Mouse (Mus musculus): ENCODE measurements around the gene Pdzk1. TPM values are rescaled to one million over a fixed set of nuclear protein-coding genes. Genes with fewer than 3 reads are reported as not detected.
A peak's percentile ranks its signal among the peaks of the same experiment; 100 is the strongest.

Gene Pdzk1
- polyA plus RNA-seq, 1 experiment from 2014 or later = not detected

- no peak overlapping the region for H3K27ac ChIP-seq (ENCODE audit: low read length)
- H3K36me3 ChIP-seq (ENCODE audit: control insufficient read depth, insufficient read depth, low read length) = no peaks in the 10 kb centered on the region
- no peak overlapping the region for H3K4me2 ChIP-seq (replicated peaks; ENCODE audit: low read depth, low read length)
- no peak overlapping the region for H3K4me3 ChIP-seq (ENCODE audit: low read depth, low read length)
- H3K4me1 ChIP-seq (ENCODE audit: control insufficient read depth, insufficient read depth, low read length) = peaks cover 3% of the 10 kb centered on the region; the same call in 1 of the 2 replicates
- no peaks in the 10 kb centered on the region for H3K27me3 ChIP-seq (ENCODE audit: control insufficient read depth, insufficient read depth, low read length)
- 33% methylated on average over 20 of the region's 20 CpGs for WGBS
- ATAC-seq (ENCODE audit: insufficient number of reproducible peaks, insufficient read depth, low FRiP score, low read depth) = 0 out of 2 replicates have a peak, but pooled peaks have one; percentile 33
- no peaks in the 10 kb centered on the region for H3K9me3 ChIP-seq (ENCODE audit: control insufficient read depth, low read depth, low read length)
- no peak overlapping the region for H3K9ac ChIP-seq (replicated peaks; ENCODE audit: low read depth, low read length)
Observed at GRCm38 (mm10) chr3:96812395-96813091, 16.5 kb upstream of the Pdzk1 start.

DNA sequence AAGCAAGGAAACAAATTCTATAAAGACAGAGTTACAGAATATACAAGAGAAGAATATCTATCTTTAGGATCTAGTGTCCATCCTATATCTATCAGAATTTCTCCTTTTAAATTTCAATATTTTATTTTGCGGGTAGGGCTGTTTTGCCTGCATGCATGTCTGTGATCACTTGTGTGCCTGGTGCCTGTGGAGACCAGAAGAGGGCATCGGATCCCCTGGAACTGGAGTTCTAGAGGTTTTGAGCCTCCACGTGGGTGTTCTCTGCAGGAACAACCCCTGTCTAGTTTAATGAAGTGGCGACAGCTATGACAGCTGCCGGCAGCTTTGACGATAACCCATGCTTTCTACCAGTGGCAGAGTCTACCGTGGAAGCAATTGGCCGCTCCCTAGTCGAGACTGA lies 16.0 kb upstream of the Pdzk1 start:
- H3K4me2 ChIP-seq (replicated peaks; ENCODE audit: low read depth, low read length) = no peak overlapping the region
- H3K27me3 ChIP-seq (ENCODE audit: control insufficient read depth, insufficient read depth, low read length) = no peaks in the 10 kb centered on the region
- H3K9ac ChIP-seq (replicated peaks; ENCODE audit: low read depth, low read length) = no peak overlapping the region
- no peaks in the 10 kb centered on the region for H3K9me3 ChIP-seq (ENCODE audit: control insufficient read depth, low read depth, low read length)
- no peak overlapping the region for H3K27ac ChIP-seq (ENCODE audit: low read length)
- no peak for ATAC-seq (ENCODE audit: insufficient number of reproducible peaks, insufficient read depth, low FRiP score, low read depth)
- H3K4me1 ChIP-seq (ENCODE audit: control insufficient read depth, insufficient read depth, low read length) = peaks cover 3% of the 10 kb centered on the region; the same call in 1 of the 2 replicates
- no peak overlapping the region for H3K4me3 ChIP-seq (ENCODE audit: low read depth, low read length)
- no peaks in the 10 kb centered on the region for H3K36me3 ChIP-seq (ENCODE audit: control insufficient read depth, insufficient read depth, low read length)
- 12% methylated on average over 9 of the region's 9 CpGs for WGBS

DNA sequence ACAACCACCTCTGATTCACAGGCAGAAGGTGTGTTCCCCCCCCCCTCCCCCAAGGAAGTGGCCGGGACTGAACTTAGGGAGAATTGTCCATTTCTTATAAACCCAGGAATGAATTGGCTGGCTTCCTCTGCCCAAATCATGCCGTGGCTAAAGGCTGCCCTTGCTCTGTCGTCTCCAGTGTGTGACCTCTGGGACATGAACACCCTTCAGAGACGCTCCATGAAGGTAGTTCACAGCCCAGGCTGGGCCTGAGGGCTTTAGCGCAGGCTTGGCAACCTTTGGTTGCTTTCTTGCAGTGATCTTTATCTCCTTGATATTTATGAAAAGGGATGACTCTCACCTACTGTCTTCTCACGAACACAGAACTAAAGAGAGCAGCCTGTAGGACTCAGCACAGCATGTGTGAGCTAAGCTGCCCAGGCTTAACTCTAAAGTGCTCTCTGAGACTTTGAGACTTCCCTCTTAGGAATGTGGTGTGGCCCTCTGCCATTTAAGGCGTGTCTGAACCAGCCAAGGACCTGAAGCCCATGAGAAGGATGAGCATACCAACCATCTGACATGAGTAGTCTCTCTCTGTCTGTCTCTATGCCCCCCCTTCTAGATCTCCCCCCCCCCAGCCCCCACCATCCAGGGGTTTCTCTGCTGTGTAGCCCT lies 15.4 kb upstream of the Pdzk1 start:
- Histone ChIP-seq H3K4me1 (ENCODE audit: control insufficient read depth, insufficient read depth, low read length) (peaks cover 3% of the 10 kb centered on the region; the same call in 1 of the 2 replicates), H3K27ac (ENCODE audit: low read length) (no peak overlapping the region), H3K9me3 (ENCODE audit: control insufficient read depth, low read depth, low read length) (no peaks in the 10 kb centered on the region), H3K9ac (replicated peaks; ENCODE audit: low read depth, low read length) (no peak overlapping the region), H3K4me3 (ENCODE audit: low read depth, low read length) (no peak overlapping the region), H3K36me3 (ENCODE audit: control insufficient read depth, insufficient read depth, low read length) (no peaks in the 10 kb centered on the region), H3K27me3 (ENCODE audit: control insufficient read depth, insufficient read depth, low read length) (no peaks in the 10 kb centered on the region), H3K4me2 (replicated peaks; ENCODE audit: low read depth, low read length) (no peak overlapping the region)
- 39% methylated on average over 7 of the region's 7 CpGs for WGBS
- no peak for ATAC-seq (ENCODE audit: insufficient number of reproducible peaks, insufficient read depth, low FRiP score, low read depth)

DNA sequence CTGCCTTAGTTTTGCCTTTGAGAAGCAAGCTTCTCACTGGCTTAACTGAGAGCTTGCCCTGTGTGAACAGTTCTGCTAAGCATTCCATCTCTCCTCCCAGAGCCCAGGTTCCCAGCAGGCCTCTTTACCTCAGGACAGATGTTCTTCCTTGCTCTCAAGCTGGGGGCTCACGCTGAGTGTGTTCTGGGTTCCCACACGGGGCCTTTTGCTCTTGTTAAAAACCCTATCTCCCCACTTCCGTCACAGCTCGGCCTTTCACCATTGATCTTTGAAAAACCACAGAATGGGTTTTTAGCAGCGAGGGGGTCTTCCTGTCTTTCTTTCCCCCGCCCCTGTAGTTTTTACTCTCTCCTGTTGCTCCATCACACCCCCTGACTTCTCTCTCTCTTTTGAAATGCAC lies 14.7 kb upstream of the Pdzk1 start:
- Histone ChIP-seq H3K9me3 (ENCODE audit: control insufficient read depth, low read depth, low read length) (no peaks in the 10 kb centered on the region), H3K36me3 (ENCODE audit: control insufficient read depth, insufficient read depth, low read length) (no peaks in the 10 kb centered on the region), H3K27ac (ENCODE audit: low read length) (no peak overlapping the region), H3K27me3 (ENCODE audit: control insufficient read depth, insufficient read depth, low read length) (no peaks in the 10 kb centered on the region), H3K4me1 (ENCODE audit: control insufficient read depth, insufficient read depth, low read length) (peaks cover 3% of the 10 kb centered on the region; the same call in 1 of the 2 replicates), H3K9ac (replicated peaks; ENCODE audit: low read depth, low read length) (no peak overlapping the region), H3K4me3 (ENCODE audit: low read depth, low read length) (no peak overlapping the region), H3K4me2 (replicated peaks; ENCODE audit: low read depth, low read length) (no peak overlapping the region)
- WGBS = 52% methylated on average over 6 of the region's 6 CpGs
- no peak for ATAC-seq (ENCODE audit: insufficient number of reproducible peaks, insufficient read depth, low FRiP score, low read depth)

GRCm38 (mm10) chr3:96820116-96820915 lies 8.8 kb upstream of the Pdzk1 start:
- ATAC-seq (ENCODE audit: insufficient number of reproducible peaks, insufficient read depth, low FRiP score, low read depth) = no peak
- no peak overlapping the region for H3K9ac ChIP-seq (replicated peaks; ENCODE audit: low read depth, low read length)
- H3K36me3 ChIP-seq (ENCODE audit: control insufficient read depth, insufficient read depth, low read length) = no peaks in the 10 kb centered on the region
- H3K9me3 ChIP-seq (ENCODE audit: control insufficient read depth, low read depth, low read length) = no peaks in the 10 kb centered on the region
- 70% methylated on average over 6 of the region's 6 CpGs for WGBS
- no peaks in the 10 kb centered on the region for H3K4me1 ChIP-seq (ENCODE audit: control insufficient read depth, insufficient read depth, low read length)
- H3K4me2 ChIP-seq (replicated peaks; ENCODE audit: low read depth, low read length) = no peak overlapping the region
- no peaks in the 10 kb centered on the region for H3K27me3 ChIP-seq (ENCODE audit: control insufficient read depth, insufficient read depth, low read length)
- H3K4me3 ChIP-seq (ENCODE audit: low read depth, low read length) = no peak overlapping the region
- H3K27ac ChIP-seq (ENCODE audit: low read length) = no peak overlapping the region

- no peak for ATAC-seq (ENCODE audit: insufficient number of reproducible peaks, insufficient read depth, low FRiP score, low read depth)
- H3K4me3 ChIP-seq (ENCODE audit: low read depth, low read length) = no peak overlapping the region
- no peaks in the 10 kb centered on the region for H3K4me1 ChIP-seq (ENCODE audit: control insufficient read depth, insufficient read depth, low read length)
- H3K4me2 ChIP-seq (replicated peaks; ENCODE audit: low read depth, low read length) = no peak overlapping the region
- H3K9ac ChIP-seq (replicated peaks; ENCODE audit: low read depth, low read length) = no peak overlapping the region
- WGBS = 90% methylated on average over 4 of the region's 4 CpGs
- H3K36me3 ChIP-seq (ENCODE audit: control insufficient read depth, insufficient read depth, low read length) = no peaks in the 10 kb centered on the region
- H3K27ac ChIP-seq (ENCODE audit: low read length) = no peak overlapping the region
- no peaks in the 10 kb centered on the region for H3K27me3 ChIP-seq (ENCODE audit: control insufficient read depth, insufficient read depth, low read length)
- H3K9me3 ChIP-seq (ENCODE audit: control insufficient read depth, low read depth, low read length) = no peaks in the 10 kb centered on the region
Observed at GRCm38 (mm10) chr3:96821581-96821980, 7.5 kb upstream of the Pdzk1 start.

DNA sequence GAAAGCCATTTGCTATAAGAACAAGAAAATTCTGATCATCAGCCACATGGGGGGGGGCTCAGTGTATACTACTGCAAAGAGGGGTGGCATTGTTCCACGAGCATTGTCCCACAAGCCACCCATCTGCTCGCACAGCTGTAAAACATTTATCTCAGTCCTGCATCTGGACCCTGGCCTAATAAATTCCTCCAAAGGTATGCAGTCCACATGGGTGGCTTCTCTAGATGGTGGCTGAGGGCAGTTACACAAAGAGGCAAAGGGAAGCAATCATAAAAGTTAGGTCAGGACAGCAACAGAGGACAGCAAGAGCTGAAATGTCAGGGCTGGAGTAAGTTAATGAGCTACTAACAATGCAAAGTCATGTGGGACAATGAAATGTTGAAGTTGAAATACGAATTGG lies 5.4 kb upstream of the Pdzk1 start:
- Histone ChIP-seq H3K27ac (ENCODE audit: low read length) (no peak overlapping the region), H3K36me3 (ENCODE audit: control insufficient read depth, insufficient read depth, low read length) (no peaks in the 10 kb centered on the region), H3K27me3 (ENCODE audit: control insufficient read depth, insufficient read depth, low read length) (no peaks in the 10 kb centered on the region), H3K4me2 (replicated peaks; ENCODE audit: low read depth, low read length) (no peak overlapping the region), H3K9me3 (ENCODE audit: control insufficient read depth, low read depth, low read length) (no peaks in the 10 kb centered on the region), H3K4me3 (ENCODE audit: low read depth, low read length) (no peak overlapping the region), H3K9ac (replicated peaks; ENCODE audit: low read depth, low read length) (no peak overlapping the region), H3K4me1 (ENCODE audit: control insufficient read depth, insufficient read depth, low read length) (no peaks in the 10 kb centered on the region)
- WGBS = 47% methylated on average over 3 of the region's 3 CpGs
- ATAC-seq (ENCODE audit: insufficient number of reproducible peaks, insufficient read depth, low FRiP score, low read depth) = no peak

DNA sequence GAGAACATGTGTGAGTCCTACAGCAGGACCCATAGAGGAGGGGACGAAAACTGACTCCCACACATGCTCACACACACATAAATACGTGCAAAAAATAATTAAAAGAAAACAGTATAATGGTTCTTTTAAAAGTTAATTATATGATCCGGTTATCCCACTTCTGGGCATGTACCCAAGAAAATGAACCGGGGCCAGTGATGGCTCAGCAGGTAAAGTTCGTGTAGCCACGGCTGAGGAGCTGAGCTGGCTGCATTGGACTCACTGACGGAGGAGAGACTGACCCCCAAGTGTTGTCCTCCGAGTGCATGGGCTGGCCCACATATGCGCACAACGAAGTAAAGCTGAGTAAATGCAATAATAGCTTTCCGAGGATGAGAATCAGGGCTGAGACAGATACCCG lies 4.5 kb upstream of the Pdzk1 start:
- Histone ChIP-seq H3K27me3 (ENCODE audit: control insufficient read depth, insufficient read depth, low read length) (no peaks in the 10 kb centered on the region), H3K9ac (replicated peaks; ENCODE audit: low read depth, low read length) (no peak overlapping the region), H3K9me3 (ENCODE audit: control insufficient read depth, low read depth, low read length) (no peaks in the 10 kb centered on the region), H3K36me3 (ENCODE audit: control insufficient read depth, insufficient read depth, low read length) (no peaks in the 10 kb centered on the region), H3K27ac (ENCODE audit: low read length) (no peak overlapping the region), H3K4me3 (ENCODE audit: low read depth, low read length) (no peak overlapping the region), H3K4me2 (replicated peaks; ENCODE audit: low read depth, low read length) (no peak overlapping the region), H3K4me1 (ENCODE audit: control insufficient read depth, insufficient read depth, low read length) (no peaks in the 10 kb centered on the region)
- WGBS = 86% methylated on average over 12 of the region's 12 CpGs
- no peak for ATAC-seq (ENCODE audit: insufficient number of reproducible peaks, insufficient read depth, low FRiP score, low read depth)

Measured in stomach, embryonic 14.5 days (tissue).